13 mouse cellular contexts compared by ENCODE assay signal in genomic region chr5:98651049-98651448, GRCm38 (mm10).
"Had no signal": no experiment of that assay in that cellular context is flagged by ENCODE, and none has a peak within 500 bp of the region (broad histone marks: within the 10 kb centered on the region; RNA-seq: fewer than 3 reads in every experiment).

No protein-coding gene starts in this region.

- H3K27ac ChIP-seq: hindbrain, embryonic 12.5 days; left cerebral cortex, adult 2 months; limb, embryonic 10.5 days; liver, embryonic 15.5 days; midbrain, embryonic 13.5 days had no signal

- H3K36me3 ChIP-seq: hindbrain, embryonic 12.5 days; limb, embryonic 10.5 days; liver, embryonic 15.5 days; midbrain, embryonic 13.5 days had no signal

- H3K4me3 ChIP-seq: hindbrain, embryonic 12.5 days; left cerebral cortex, adult 2 months; limb, embryonic 10.5 days; liver, embryonic 15.5 days; midbrain, embryonic 13.5 days had no signal

- H3K27me3 ChIP-seq: hindbrain, embryonic 12.5 days; liver, embryonic 15.5 days; midbrain, embryonic 13.5 days had no signal

- ATAC-seq: hindbrain, embryonic 16.5 days; inflammation-experienced regulatory T-cells, adult 6 months; midbrain, embryonic 13.5 days had no signal

- DNase-seq: kidney, postnatal 14 days; lung, postnatal 36 days; right cerebral cortex, postnatal 14 days; thymus, adult 2 months; thymus, postnatal 25 days had no signal

- H3K4me2 ChIP-seq: hindbrain, embryonic 12.5 days; liver, embryonic 11.5 days; liver, embryonic 15.5 days; midbrain, embryonic 13.5 days had no signal

- H3K9ac ChIP-seq: hindbrain, embryonic 12.5 days; liver, embryonic 15.5 days; midbrain, embryonic 13.5 days had no signal

- H3K4me1 ChIP-seq: hindbrain, embryonic 12.5 days; limb, embryonic 10.5 days; liver, embryonic 15.5 days; midbrain, embryonic 13.5 days had no signal

- H3K9me3 ChIP-seq: hindbrain, embryonic 12.5 days; limb, embryonic 10.5 days; liver, embryonic 15.5 days; midbrain, embryonic 13.5 days had no signal
